Mouse (Mus musculus) layer of hippocampus, adult 2 months (tissue): ENCODE measurements around the gene Acsf2. TPM values are rescaled to one million over a fixed set of nuclear protein-coding genes. Genes with fewer than 3 reads are reported as not detected.

ENCODE experiments used
- DNase-seq, 2 experiments: peaks; one replicate each; pipeline ENCODE4 v3.0.0; 2022; ENCODE audit warnings: low spot score in 2 of 2
- H3K27ac ChIP-seq: fragments of 200-600 bp; 2 replicates; pipeline ENCODE4 v1.8.1; 2022
- H3K4me3 ChIP-seq: fragments of 200-600 bp; 2 replicates; pipeline ENCODE4 v1.8.1; 2022; ENCODE audit warnings: mild to moderate bottlenecking
- CTCF ChIP-seq: fragments of 200-600 bp; conservative IDR thresholded peaks from 2 replicates; pipeline ENCODE4 v1.8.1; 2022; ENCODE audit warnings: antibody characterized with exemption, mild to moderate bottlenecking, moderate library complexity
- total RNA-seq, 2 experiments: library from RNA; stranded (reverse); gene quantifications; 2 replicates each; pipeline ENCODE4 v1.2.3; 2021

The Acsf2 gene
- total RNA-seq, 2 experiments from 2014 or later: 18.7 to 19.5 TPM

DNA sequence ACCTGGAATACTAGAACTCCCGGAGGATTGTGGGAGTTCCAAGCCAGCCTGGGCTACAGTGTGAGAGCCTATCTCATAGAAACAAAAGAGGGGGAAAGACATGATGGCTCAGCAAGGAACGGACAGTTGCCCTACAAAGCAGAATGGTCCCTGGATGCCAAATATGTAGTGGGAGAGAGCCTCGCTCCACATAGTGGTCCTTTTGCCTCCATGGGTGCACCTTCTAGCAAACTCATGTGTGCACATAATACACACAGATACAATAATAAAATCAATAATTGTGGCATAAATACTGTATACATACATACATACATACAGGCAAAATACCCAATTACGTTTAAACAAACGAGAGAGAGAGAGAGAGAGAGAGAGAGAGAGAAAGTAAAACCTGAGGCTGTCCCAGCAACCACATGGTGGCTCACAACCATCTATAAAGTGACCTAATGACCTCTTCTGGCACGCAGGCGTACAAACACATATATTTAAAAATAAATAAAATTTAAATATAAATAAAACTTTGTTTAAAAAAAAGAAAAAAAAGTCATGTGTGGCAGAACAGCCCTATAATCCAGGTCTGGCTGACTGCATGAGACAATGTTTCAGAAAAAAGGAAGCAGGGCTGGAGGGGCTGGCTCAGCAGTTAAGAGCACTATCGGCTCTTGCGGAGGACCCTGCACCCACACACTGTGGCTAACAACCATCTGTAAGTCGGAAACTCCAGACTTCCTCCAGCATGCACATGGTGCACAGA, 51.8 kb downstream of the Acsf2 start:
- peak overlapping the region; percentile 98 for H3K27ac ChIP-seq
- peak; percentile 25 to 73 for DNase-seq

GRCm38 (mm10) chr11:94548888-94549690, 52.6 kb downstream of the Acsf2 start, which contains the start of gene Rsad1:
Gene Rsad1, minus strand, starts transcription at chr11:94549255.
- DNase-seq: peak; percentile 91 to 95
- TF ChIP-seq CTCF: peak; percentile 95
- H3K27ac ChIP-seq: peak within 1 kb of the TSS; percentile 98
- peak within 1 kb of the TSS; percentile 74 for H3K4me3 ChIP-seq

More for the DNA sequence above, 51.8 kb downstream of the Acsf2 start:
- H3K4me3 ChIP-seq: peak overlapping the region; percentile 74; the same call in 1 of the 2 replicates
- no peak for TF ChIP-seq CTCF

- peak overlapping the region; percentile 74 for H3K4me3 ChIP-seq
- H3K27ac ChIP-seq: peak overlapping the region; percentile 98
- no peak for TF ChIP-seq CTCF
- DNase-seq: peak in 1 of 2 experiments; percentile 29
Observed at GRCm38 (mm10) chr11:94548041-94548784, 53.5 kb downstream of the Acsf2 start.

DNA sequence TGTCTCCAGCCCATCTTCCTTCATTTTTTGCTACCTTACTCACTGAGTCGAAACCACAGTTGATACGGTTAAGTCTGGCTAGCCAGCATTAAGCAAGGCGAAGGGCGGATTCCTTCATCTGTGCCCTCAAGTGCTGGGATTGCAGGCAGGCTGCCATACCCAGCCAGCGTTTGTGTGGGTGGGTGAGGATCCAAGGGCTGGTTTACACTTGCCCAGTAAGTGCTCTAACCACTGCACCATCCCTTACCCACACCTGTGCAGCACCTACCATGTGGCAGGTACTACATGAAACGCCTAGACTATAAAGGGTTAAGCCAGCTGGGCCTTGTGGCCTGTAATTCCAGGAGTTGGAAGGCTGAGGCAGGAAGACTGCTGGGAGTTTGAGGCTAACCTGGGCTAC, 54.4 kb downstream of the Acsf2 start:
- Histone ChIP-seq H3K4me3 (no peak overlapping the region), H3K27ac (no peak overlapping the region)
- no peak for DNase-seq
- no peak for TF ChIP-seq CTCF

DNA sequence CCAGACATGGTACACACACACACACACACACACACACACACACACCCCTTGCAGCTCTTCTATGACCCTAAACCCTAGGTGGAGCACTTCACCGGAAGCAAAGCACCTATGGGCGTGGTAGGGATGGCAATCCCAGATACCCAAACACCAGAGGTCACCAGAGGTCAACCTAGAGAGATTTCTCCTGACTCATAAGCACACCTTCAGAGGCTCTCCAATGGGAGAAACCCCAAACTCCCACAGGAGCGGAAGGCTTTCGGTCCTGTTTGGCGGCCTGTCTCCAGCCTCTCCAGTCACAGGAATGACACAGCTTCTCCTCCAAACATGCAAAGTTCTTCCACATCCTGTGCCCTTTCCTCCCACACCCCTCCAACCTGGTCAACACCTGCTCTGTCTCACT, 55.3 kb downstream of the Acsf2 start:
- no peak for TF ChIP-seq CTCF
- H3K27ac ChIP-seq: no peak overlapping the region
- no peak overlapping the region for H3K4me3 ChIP-seq
- DNase-seq: no peak

DNA sequence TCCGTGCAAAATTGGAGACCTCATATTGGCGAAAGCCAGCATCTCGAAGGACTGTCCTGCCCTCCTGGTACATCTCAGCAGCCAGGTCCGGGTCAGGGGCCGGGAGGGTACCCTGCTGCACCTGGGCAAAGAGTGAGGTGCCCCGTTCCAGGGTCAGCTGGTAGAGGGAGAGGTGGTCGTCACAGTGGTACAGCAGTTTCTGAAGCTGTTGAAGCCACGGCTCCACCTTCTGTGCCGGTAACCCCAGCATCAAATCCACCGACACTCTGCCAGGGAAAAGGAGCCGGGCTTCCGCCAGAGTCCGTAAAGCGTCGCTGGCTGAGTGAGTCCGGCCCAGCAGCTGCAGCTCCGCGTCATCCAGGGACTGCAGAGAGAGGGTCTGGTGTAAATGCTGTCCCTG, 57.2 kb downstream of the Acsf2 start:
- H3K4me3 ChIP-seq: peak overlapping the region; percentile 50
- peak overlapping the region; percentile 72 for H3K27ac ChIP-seq
- DNase-seq: no peak
- no peak for TF ChIP-seq CTCF

DNA sequence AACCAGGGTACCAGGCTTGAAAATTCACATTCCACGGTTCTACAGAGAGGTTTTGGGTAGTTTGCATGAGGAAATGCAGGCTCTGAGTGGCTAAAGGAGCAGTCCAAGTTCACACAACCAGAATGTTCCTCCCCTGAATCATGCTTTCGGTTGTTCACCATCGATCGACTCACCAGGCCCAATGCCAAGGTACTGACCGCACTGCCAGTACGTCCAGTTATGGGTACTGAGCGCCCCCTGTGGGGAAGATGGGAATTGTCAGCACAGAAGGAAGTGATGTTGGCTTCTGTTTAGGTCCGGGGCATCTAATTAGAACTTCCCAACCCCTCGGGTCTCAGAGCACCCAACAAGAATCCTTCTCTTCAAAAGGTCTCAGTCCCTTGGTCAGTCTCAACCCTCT, 57.7 kb downstream of the Acsf2 start:
- Histone ChIP-seq H3K27ac (peak overlapping the region; percentile 21), H3K4me3 (peak overlapping the region; percentile 50)
- peak; percentile 92 for TF ChIP-seq CTCF
- DNase-seq: peak; percentile 87 to 94

DNA sequence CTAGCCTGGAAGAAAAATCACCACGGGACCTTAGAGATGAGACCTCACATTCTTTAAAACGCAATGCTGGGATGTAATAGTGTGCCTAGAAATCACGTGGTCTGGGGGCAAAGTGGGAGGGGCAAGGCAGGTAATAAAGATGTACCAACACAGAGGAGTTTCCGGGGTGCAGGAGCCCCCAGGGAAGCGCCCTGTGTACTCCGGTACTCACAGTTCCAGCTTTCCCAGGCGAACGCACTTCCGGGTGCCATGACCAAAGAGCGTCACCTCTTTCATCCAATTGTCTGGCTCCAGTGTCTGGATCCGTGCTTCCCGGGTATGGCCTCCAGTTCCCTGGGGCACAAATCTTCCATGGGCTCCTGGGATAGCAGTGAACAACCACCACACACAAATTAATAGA, 58.3 kb downstream of the Acsf2 start:
- no peak for TF ChIP-seq CTCF
- no peak overlapping the region for H3K27ac ChIP-seq
- DNase-seq: no peak
- H3K4me3 ChIP-seq: no peak overlapping the region

DNA sequence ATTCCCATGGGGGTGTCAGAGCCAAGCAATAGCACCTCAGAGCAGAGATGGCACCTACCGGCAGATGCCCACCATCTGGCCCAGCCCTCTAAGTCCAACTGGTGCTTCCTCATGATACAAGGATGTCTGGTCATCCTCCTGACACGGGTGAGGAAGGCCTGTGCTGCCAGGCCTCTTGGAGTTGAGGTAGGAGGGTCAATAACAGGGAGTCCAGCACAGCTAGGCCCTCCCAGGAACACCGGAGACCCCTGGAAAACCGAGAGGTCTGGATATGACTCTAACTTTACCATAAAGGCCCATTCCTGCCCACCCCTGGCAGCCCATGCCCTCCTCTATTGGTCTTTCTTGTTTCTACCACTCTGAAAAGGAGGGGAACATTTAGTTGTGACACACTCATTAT, 59.3 kb downstream of the Acsf2 start:
- Histone ChIP-seq H3K4me3 (no peak overlapping the region), H3K27ac (no peak overlapping the region)
- no peak for TF ChIP-seq CTCF
- no peak for DNase-seq

- no peak for DNase-seq
- TF ChIP-seq CTCF: no peak
- no peak overlapping the region for H3K27ac ChIP-seq
- no peak overlapping the region for H3K4me3 ChIP-seq
Observed at GRCm38 (mm10) chr11:94539761-94540160, 61.9 kb downstream of the Acsf2 start.

GRCm38 (mm10) chr11:94538733-94539292, 62.9 kb downstream of the Acsf2 start:
- H3K27ac ChIP-seq: no peak overlapping the region
- no peak for TF ChIP-seq CTCF
- no peak for DNase-seq
- no peak overlapping the region for H3K4me3 ChIP-seq

DNA sequence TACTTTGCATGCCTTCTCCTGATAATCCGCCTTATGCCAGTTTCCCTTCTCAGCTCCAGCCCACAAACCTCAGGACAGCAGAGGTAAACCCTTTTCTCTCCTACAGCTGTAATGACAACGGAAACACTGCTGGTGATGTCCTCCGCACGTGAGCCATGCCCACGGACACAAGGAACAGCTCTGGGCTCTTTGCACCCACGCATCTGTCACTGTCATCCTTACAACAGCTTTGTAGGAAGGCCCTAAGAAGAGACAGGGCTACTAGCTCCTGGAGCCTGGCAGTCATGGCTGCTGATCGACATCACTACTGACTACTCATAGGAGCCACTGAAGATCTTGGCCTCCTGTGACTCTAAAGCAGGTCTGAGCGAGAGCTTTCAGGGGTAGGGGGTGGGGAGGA, 68.5 kb downstream of the Acsf2 start:
- TF ChIP-seq CTCF: no peak
- Histone ChIP-seq H3K27ac (no peak overlapping the region), H3K4me3 (no peak overlapping the region)
- no peak for DNase-seq
